Mouse (Mus musculus) cerebellum, adult 11-12 months (tissue): ENCODE data around the gene Krt42.
"Not testable (repeated sequence)": the region's sequence is repeated elsewhere in the genome, so short reads cannot be mapped to it uniquely, and the experiment has no call there.

Experiments used
- DNase-seq: peaks from one replicate; pipeline ENCODE4 v3.0.0; 2022

The Krt42 gene

GRCm38 (mm10) chr11:100277726-100278480, 8.2 kb upstream of the Krt42 start:
- no peak for DNase-seq

- DNase-seq = no peak
These were observed 5.8 kb upstream of the Krt42 start for GRCm38 (mm10) chr11:100275466-100275865.

GRCm38 (mm10) chr11:100274719-100275118, 5.0 kb upstream of the Krt42 start:
- DNase-seq = no peak

GRCm38 (mm10) chr11:100271878-100272277, 2.2 kb upstream of the Krt42 start:
- DNase-seq = no peak

GRCm38 (mm10) chr11:100262058-100262980, 7.4 kb downstream of the Krt42 start:
- no peak for DNase-seq

GRCm38 (mm10) chr11:100261235-100261605, 8.5 kb downstream of the Krt42 start:
- DNase-seq = no peak

- no peak for DNase-seq
These were observed 9.0 kb downstream of the Krt42 start, which contains the start of gene Krt17 for GRCm38 (mm10) chr11:100260514-100261234. TSS of gene Krt17 (minus strand) at chr11:100261029.

- DNase-seq = no peak
These were observed 10.6 kb downstream of the Krt42 start for GRCm38 (mm10) chr11:100259079-100259478.

- DNase-seq = no peak
These were observed 11.7 kb downstream of the Krt42 start for GRCm38 (mm10) chr11:100257967-100258366.

GRCm38 (mm10) chr11:100255514-100255913, 14.2 kb downstream of the Krt42 start:
- no peak for DNase-seq

- no peak for DNase-seq
These were observed 15.1 kb downstream of the Krt42 start for GRCm38 (mm10) chr11:100254360-100255090.

- DNase-seq = no peak
These were observed 20.7 kb downstream of the Krt42 start, which contains the start of gene Krt16 for GRCm38 (mm10) chr11:100248852-100249465. TSS of gene Krt16 (minus strand) at chr11:100248902.

- DNase-seq = not testable (repeated sequence)
These were observed 23.2 kb downstream of the Krt42 start for GRCm38 (mm10) chr11:100246471-100246870.

GRCm38 (mm10) chr11:100240272-100240671, 29.4 kb downstream of the Krt42 start:
- not testable (repeated sequence) for DNase-seq

GRCm38 (mm10) chr11:100221741-100222140, 47.9 kb downstream of the Krt42 start:
- DNase-seq = no peak

- DNase-seq = no peak
These were observed 50.4 kb downstream of the Krt42 start for GRCm38 (mm10) chr11:100219304-100219703.
